9 mouse cellular contexts compared by ENCODE assay signal in genomic region chr2:170550240-170550639, GRCm38 (mm10). TPM values are rescaled to one million over a fixed set of nuclear protein-coding genes. Genes with fewer than 3 reads are reported as not detected.
DNase-seq lines count a peak whose midpoint lies in the region; ATAC-seq and TF ChIP-seq lines count a peak whose summit lies in the region.
"Had no signal": no experiment of that assay in that cellular context is flagged by ENCODE, and none has a peak within 500 bp of the region (broad histone marks: within the 10 kb centered on the region; RNA-seq: fewer than 3 reads in every experiment).

No protein-coding gene starts in this region.

- no peak for TF ChIP-seq POLR2A in kidney, adult 2 months (IDR thresholded peaks at IDR 0.05; ENCODE audit: low read depth, low read length)

- peak; percentile 15 for DNase-seq in adrenal gland, postnatal 10 days
- DNase-seq in adrenal gland, adult (ENCODE audit: inconsistent age in 2 of 2, low spot score in 1 of 2), result no peak
- no peak for DNase-seq in kidney, adult 2 months
- no peak for DNase-seq in stomach, postnatal 0 days (ENCODE audit: low spot score)
- no peak for DNase-seq in urinary bladder, postnatal 36 days (ENCODE audit: low spot score in 2 of 2)
- no peak for DNase-seq in spleen, adult 12 weeks (ENCODE audit: low spot score)
- DNase-seq: gastrocnemius, postnatal 25 days had no signal

- no peaks in the 10 kb centered on the region for H3K36me3 ChIP-seq in kidney, embryonic 16.5 days (ENCODE audit: insufficient read depth, low read length)
- no peaks in the 10 kb centered on the region for H3K36me3 ChIP-seq in kidney, adult 2 months (ENCODE audit: control insufficient read depth, insufficient read depth, low read length)
- no peaks in the 10 kb centered on the region for H3K36me3 ChIP-seq in stomach, embryonic 14.5 days (ENCODE audit: control insufficient read depth, insufficient read depth, low read length)
- no peaks in the 10 kb centered on the region for H3K36me3 ChIP-seq in stomach, postnatal 0 days (ENCODE audit: control insufficient read depth, insufficient read depth, low read length)

- peak; percentile 27; the same call in 1 of the 2 replicates for ATAC-seq in kidney, embryonic 16.5 days (ENCODE audit: low FRiP score, low TSS enrichment)
- peak; percentile 78; the same call in 1 of the 2 replicates for ATAC-seq in stomach, embryonic 14.5 days (ENCODE audit: insufficient number of reproducible peaks, insufficient read depth, low FRiP score, low read depth)
- ATAC-seq in stomach, postnatal 0 days (ENCODE audit: low FRiP score, low TSS enrichment), result no peak

- no peak overlapping the region for H3K4me2 ChIP-seq in kidney, embryonic 16.5 days (replicated peaks; ENCODE audit: low read depth, low read length)
- H3K4me2 ChIP-seq in stomach, embryonic 14.5 days (replicated peaks; ENCODE audit: low read depth, low read length), result no peak overlapping the region
- H3K4me2 ChIP-seq in stomach, postnatal 0 days (replicated peaks; ENCODE audit: low read depth), result no peak overlapping the region

- H3K27me3 ChIP-seq in kidney, embryonic 16.5 days (ENCODE audit: insufficient read depth, low read length), result no peaks in the 10 kb centered on the region
- no peaks in the 10 kb centered on the region for H3K27me3 ChIP-seq in kidney, adult 2 months (replicated peaks; ENCODE audit: control insufficient read depth, insufficient read depth, low read length)
- H3K27me3 ChIP-seq in stomach, embryonic 14.5 days (ENCODE audit: control insufficient read depth, insufficient read depth, low read length), result no peaks in the 10 kb centered on the region
- no peaks in the 10 kb centered on the region for H3K27me3 ChIP-seq in stomach, postnatal 0 days (ENCODE audit: control insufficient read depth, insufficient read depth, low read length)

- no peak for TF ChIP-seq EP300 in stomach, postnatal 0 days (optimal IDR thresholded peaks at IDR 0.05)

- 19% methylated on average over 5 of the region's 5 CpGs for WGBS in kidney, embryonic 16.5 days
- 28% methylated on average over 5 of the region's 5 CpGs for WGBS in kidney, adult 2 months
- 17% methylated on average over 5 of the region's 5 CpGs for WGBS in stomach, embryonic 14.5 days
- WGBS in stomach, postnatal 0 days, result 37% methylated on average over 5 of the region's 5 CpGs

- no peak overlapping the region for H3K27ac ChIP-seq in kidney, embryonic 16.5 days (ENCODE audit: low read length)
- H3K27ac ChIP-seq in kidney, adult 2 months (ENCODE audit: insufficient read depth, low read depth, low read length), result no peak overlapping the region
- peak overlapping the region; percentile 56; the same call in 1 of the 2 replicates for H3K27ac ChIP-seq in stomach, embryonic 14.5 days (ENCODE audit: low read length)
- no peak overlapping the region for H3K27ac ChIP-seq in stomach, postnatal 0 days (replicated peaks)

- no peak overlapping the region for H3K9ac ChIP-seq in kidney, embryonic 16.5 days (replicated peaks; ENCODE audit: low read length)
- no peak overlapping the region for H3K9ac ChIP-seq in stomach, embryonic 14.5 days (replicated peaks; ENCODE audit: low read depth, low read length)
- H3K9ac ChIP-seq in stomach, postnatal 0 days (ENCODE audit: low read length), result no peak overlapping the region

- H3K4me1 ChIP-seq in kidney, embryonic 16.5 days (ENCODE audit: insufficient read depth, low read length), result peaks cover 34% of the 10 kb centered on the region
- H3K4me1 ChIP-seq in kidney, adult 2 months (ENCODE audit: control insufficient read depth, insufficient read depth, low read length), result peaks cover 5% of the 10 kb centered on the region; the same call in 1 of the 2 replicates
- H3K4me1 ChIP-seq in stomach, embryonic 14.5 days (ENCODE audit: control insufficient read depth, insufficient read depth, low read length), result peaks cover 3% of the 10 kb centered on the region; the same call in 1 of the 2 replicates
- H3K4me1 ChIP-seq in stomach, postnatal 0 days (replicated peaks; ENCODE audit: control insufficient read depth, insufficient read depth), result no peaks in the 10 kb centered on the region

- no peaks in the 10 kb centered on the region for H3K9me3 ChIP-seq in kidney, embryonic 16.5 days (ENCODE audit: low read length)
- H3K9me3 ChIP-seq in stomach, embryonic 14.5 days (ENCODE audit: control insufficient read depth, low read depth, low read length), result no peaks in the 10 kb centered on the region
- no peaks in the 10 kb centered on the region for H3K9me3 ChIP-seq in stomach, postnatal 0 days (ENCODE audit: control insufficient read depth, low read length)

- no peak for TF ChIP-seq CTCF in kidney, adult 2 months (conservative IDR thresholded peaks at IDR 0.05; ENCODE audit: insufficient read depth, insufficient read length, low read depth, low read length)
- TF ChIP-seq CTCF in stomach, postnatal 0 days (IDR thresholded peaks at IDR 0.05; ENCODE audit: low read depth), result no peak

- no peak overlapping the region for H3K4me3 ChIP-seq in kidney, embryonic 16.5 days (ENCODE audit: low read length)
- no peak overlapping the region for H3K4me3 ChIP-seq in kidney, adult 2 months (ENCODE audit: insufficient read depth, low read depth, low read length)
- H3K4me3 ChIP-seq in stomach, embryonic 14.5 days (ENCODE audit: low read depth, low read length), result no peak overlapping the region
- H3K4me3 ChIP-seq in stomach, postnatal 0 days (ENCODE audit: low read depth, low read length), result no peak overlapping the region

RNA-seq across cellular contexts. Expression of gene 4930470P17Rik, which starts 51.6 kb away (rescaled TPM):
- total RNA-seq in adrenal gland, postnatal 10 days (2021), result not detected
- not detected in 2 replicates for polyA plus RNA-seq in kidney, embryonic 16.5 days (2015; fragmentation: Nextera tagmentation; extraction: Ambion mirVana)
- not detected in 2 replicates for polyA plus RNA-seq in kidney, adult 2 months (2012; rRNA removed)
- polyA plus RNA-seq in stomach, embryonic 14.5 days (2014; fragmentation: Nextera tagmentation; extraction: Ambion mirVana), result not detected in 2 replicates
- not detected in 2 replicates for polyA plus RNA-seq in stomach, postnatal 0 days (2015; fragmentation: Nextera tagmentation; extraction: Ambion mirVana)
- total RNA-seq: gastrocnemius, postnatal 25 days had no signal

RNA-seq across cellular contexts. Expression of gene Cyp24a1, which starts 53.3 kb away (rescaled TPM):
- not detected for total RNA-seq in adrenal gland, postnatal 10 days (2021)
- 3.2 and 4.0 TPM in 2 replicates for polyA plus RNA-seq in kidney, embryonic 16.5 days (2015; fragmentation: Nextera tagmentation; extraction: Ambion mirVana)
- 27.5 and 29.2 TPM in 2 replicates for polyA plus RNA-seq in kidney, adult 2 months (2012; rRNA removed)
- polyA plus RNA-seq in stomach, embryonic 14.5 days (2014; fragmentation: Nextera tagmentation; extraction: Ambion mirVana), result not detected in 2 replicates
- not detected in 2 replicates for polyA plus RNA-seq in stomach, postnatal 0 days (2015; fragmentation: Nextera tagmentation; extraction: Ambion mirVana)
- total RNA-seq: gastrocnemius, postnatal 25 days had no signal

RNA-seq across cellular contexts. Expression of gene Pfdn4, which starts 54.0 kb away (rescaled TPM):
- total RNA-seq in adrenal gland, postnatal 10 days (2021), result 10 to 100 TPM; 19.9 to 27.6 TPM
- polyA plus RNA-seq in kidney, embryonic 16.5 days (2015; fragmentation: Nextera tagmentation; extraction: Ambion mirVana), result 56.4 and 74.0 TPM in 2 replicates
- polyA plus RNA-seq in kidney, adult 2 months (2012; rRNA removed), result 5.6 TPM in 2 replicates
- 83.4 and 86.2 TPM in 2 replicates for polyA plus RNA-seq in stomach, embryonic 14.5 days (2014; fragmentation: Nextera tagmentation; extraction: Ambion mirVana)
- polyA plus RNA-seq in stomach, postnatal 0 days (2015; fragmentation: Nextera tagmentation; extraction: Ambion mirVana), result 55.6 and 61.8 TPM in 2 replicates
